Mouse (Mus musculus): ENCODE data around the gene Strn. TPM values are rescaled to one million over a fixed set of nuclear protein-coding genes. Genes with fewer than 3 reads are reported as not detected.
A peak's percentile ranks its signal among the peaks of the same experiment; 100 is the strongest.

Gene Strn
- polyA plus RNA-seq, 1 experiment, result 4.0 TPM

DNA sequence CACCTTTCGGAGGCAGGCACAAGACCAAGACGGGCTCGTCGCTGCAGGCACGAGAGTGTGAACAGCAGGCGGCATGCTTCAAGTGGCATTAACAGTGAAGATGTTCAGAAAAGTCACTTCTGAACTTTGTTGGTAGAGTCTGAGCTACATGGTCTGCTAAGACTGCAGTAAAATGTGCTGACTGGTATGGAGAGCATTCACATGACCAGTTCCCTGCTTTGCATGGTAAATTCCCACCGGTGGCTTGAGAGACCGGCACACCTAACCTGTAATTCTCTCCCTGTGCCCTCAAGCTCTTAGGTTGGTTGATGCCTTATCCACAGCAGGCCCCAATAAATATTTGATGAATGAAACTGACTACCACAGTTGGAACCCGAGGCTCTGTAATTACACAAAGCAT is 11.4 kb upstream of the Strn start:
- Histone ChIP-seq H3K79me2 (ENCODE audit: control insufficient read depth, insufficient read depth) (no peaks in the 10 kb centered on the region), H3ac (ENCODE audit: control insufficient read depth, insufficient read length) (no peak overlapping the region), H3K4me2 (ENCODE audit: low read depth) (no peak overlapping the region), H3K27me3 (ENCODE audit: control insufficient read depth, insufficient read depth, insufficient read length) (no peaks in the 10 kb centered on the region), H3K4me3 (no peak overlapping the region), H3K36me3 (ENCODE audit: control insufficient read depth, insufficient read depth) (peaks cover 3% of the 10 kb centered on the region)
- no peak for TF ChIP-seq E2F4 (IDR thresholded peaks at IDR 0.05; ENCODE audit: insufficient read depth)
- no peak for TF ChIP-seq USF1 (IDR thresholded peaks at IDR 0.05; ENCODE audit: low read depth)
- TF ChIP-seq MYOG (IDR thresholded peaks at IDR 0.05; ENCODE audit: control insufficient read depth in 1 of 3, insufficient read depth in 1 of 3, insufficient read length in 2 of 3, low read depth in 2 of 3), result no peak
- TF ChIP-seq POLR2A (IDR thresholded peaks at IDR 0.05; ENCODE audit: insufficient read length, low read depth), result no peak
- TF ChIP-seq MAX (IDR thresholded peaks at IDR 0.05; ENCODE audit: low read depth), result no peak
- TF ChIP-seq POLR2AphosphoS2 (IDR thresholded peaks at IDR 0.05; ENCODE audit: insufficient read length, low read depth), result no peak
- TF ChIP-seq SRF (IDR thresholded peaks at IDR 0.05; ENCODE audit: control insufficient read depth, insufficient read length, low read depth), result no peak

DNA sequence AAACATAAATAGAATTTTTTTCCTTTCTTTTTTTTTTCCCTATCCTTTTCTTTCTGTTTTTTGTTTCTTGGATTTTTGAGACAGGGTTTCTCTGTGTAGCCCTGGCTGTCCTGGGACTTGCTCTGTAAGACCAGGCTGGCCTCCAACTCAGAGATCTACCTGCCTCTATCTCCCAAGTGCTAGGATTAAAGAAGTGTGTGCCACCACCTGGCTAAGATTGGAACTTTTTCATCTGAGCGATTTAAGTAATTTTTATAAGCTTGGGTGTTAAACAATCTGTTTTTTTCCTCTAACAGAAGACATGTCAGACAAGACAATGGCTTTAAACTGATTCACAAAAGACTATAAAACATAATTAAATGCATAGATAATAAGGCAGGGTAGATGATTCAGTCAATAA is 1.4 kb upstream of the Strn start:
- H3K27me3 ChIP-seq (ENCODE audit: control insufficient read depth, insufficient read depth, insufficient read length), result no peaks in the 10 kb centered on the region
- H3ac ChIP-seq (ENCODE audit: control insufficient read depth, insufficient read length), result no peak overlapping the region
- TF ChIP-seq POLR2AphosphoS2 (IDR thresholded peaks at IDR 0.05; ENCODE audit: insufficient read length, low read depth), result no peak
- no peak for TF ChIP-seq MYOG (IDR thresholded peaks at IDR 0.05; ENCODE audit: control insufficient read depth in 1 of 3, insufficient read depth in 1 of 3, insufficient read length in 2 of 3, low read depth in 2 of 3)
- peaks cover 21% of the 10 kb centered on the region for H3K79me2 ChIP-seq (ENCODE audit: control insufficient read depth, insufficient read depth)
- no peak overlapping the region for H3K4me2 ChIP-seq (ENCODE audit: low read depth)
- no peaks in the 10 kb centered on the region for H3K36me3 ChIP-seq (ENCODE audit: control insufficient read depth, insufficient read depth)
- H3K4me3 ChIP-seq, result no peak overlapping the region

DNA sequence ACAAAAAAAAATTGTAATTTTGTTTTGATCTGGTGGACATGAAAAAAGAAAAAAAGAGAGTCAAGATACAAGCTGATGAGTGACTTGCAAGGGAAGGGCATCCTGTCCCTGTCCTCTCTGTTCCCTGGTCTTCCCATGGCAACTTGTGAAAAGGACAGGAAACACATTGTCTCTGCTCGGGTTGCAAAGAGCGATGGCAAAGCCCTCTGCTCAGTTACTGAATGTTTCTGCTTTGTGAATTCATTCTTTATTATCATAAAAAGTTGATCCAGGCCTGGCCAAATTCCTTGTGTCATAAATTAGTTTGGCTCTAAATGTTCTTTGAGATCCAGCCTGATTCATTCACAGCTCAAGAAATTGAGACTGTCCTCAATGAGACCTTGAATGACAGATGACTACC is 775 bp upstream of the Strn start:
- Histone ChIP-seq H3K4me2 (ENCODE audit: low read depth) (no peak overlapping the region), H3K79me2 (ENCODE audit: control insufficient read depth, insufficient read depth) (peaks cover 28% of the 10 kb centered on the region), H3ac (ENCODE audit: control insufficient read depth, insufficient read length) (no peak overlapping the region), H3K36me3 (ENCODE audit: control insufficient read depth, insufficient read depth) (no peaks in the 10 kb centered on the region), H3K27me3 (ENCODE audit: control insufficient read depth, insufficient read depth, insufficient read length) (no peaks in the 10 kb centered on the region), H3K4me3 (no peak overlapping the region)
- TF ChIP-seq MYOG (IDR thresholded peaks at IDR 0.05; ENCODE audit: control insufficient read depth in 1 of 3, insufficient read depth in 1 of 3, insufficient read length in 2 of 3, low read depth in 2 of 3) (no peak), REST (IDR thresholded peaks at IDR 0.05; ENCODE audit: insufficient read depth, insufficient read length) (no peak), POLR2A (IDR thresholded peaks at IDR 0.05; ENCODE audit: insufficient read length, low read depth) (no peak), USF1 (IDR thresholded peaks at IDR 0.05; ENCODE audit: low read depth) (no peak), TCF3 (IDR thresholded peaks at IDR 0.05; ENCODE audit: insufficient read length, low read depth) (no peak), MAX (IDR thresholded peaks at IDR 0.05; ENCODE audit: low read depth) (no peak), MYOD1 (IDR thresholded peaks at IDR 0.05; ENCODE audit: control insufficient read depth in 1 of 3, insufficient read length in 2 of 3, low read depth in 2 of 3) (no peak)

DNA sequence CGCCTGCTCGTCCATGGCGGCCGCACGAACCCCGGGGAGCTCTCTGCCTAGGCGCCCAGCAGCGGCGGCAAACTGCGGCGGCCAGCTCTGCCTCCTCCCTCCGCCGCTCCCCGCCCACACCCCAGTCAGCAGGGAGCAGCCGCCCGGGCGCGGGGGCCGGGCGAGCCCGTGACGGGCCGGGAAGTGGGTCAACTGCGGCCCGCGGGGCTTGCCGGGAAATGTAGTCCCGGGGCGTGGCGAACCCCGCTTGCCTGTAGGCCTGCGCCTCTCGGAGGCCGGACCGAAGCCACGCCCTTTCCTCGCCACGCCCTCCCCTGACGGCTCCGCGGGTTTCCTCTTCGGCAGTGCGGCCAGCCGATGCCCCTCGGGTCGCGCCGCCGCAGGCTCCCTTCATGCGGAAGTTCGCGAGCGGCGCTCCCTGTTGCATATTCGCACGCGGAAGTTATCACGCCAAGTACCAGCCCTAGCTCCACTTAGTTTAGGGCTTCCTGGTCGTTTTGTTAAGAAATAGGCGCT is 465 bp downstream of the Strn start:
- Histone ChIP-seq H3ac (ENCODE audit: control insufficient read depth, insufficient read length) (peak overlapping the region; percentile 45), H3K4me3 (peak overlapping the region; percentile 63), H3K27me3 (ENCODE audit: control insufficient read depth, insufficient read depth, insufficient read length) (no peaks in the 10 kb centered on the region), H3K36me3 (ENCODE audit: control insufficient read depth, insufficient read depth) (no peaks in the 10 kb centered on the region), H3K79me2 (ENCODE audit: control insufficient read depth, insufficient read depth) (peaks cover 37% of the 10 kb centered on the region), H3K4me2 (ENCODE audit: low read depth) (peak overlapping the region; percentile 90)
- TF ChIP-seq REST (IDR thresholded peaks at IDR 0.05; ENCODE audit: insufficient read depth, insufficient read length) (no peak), MYOG (IDR thresholded peaks at IDR 0.05; ENCODE audit: control insufficient read depth in 1 of 3, insufficient read depth in 1 of 3, insufficient read length in 2 of 3, low read depth in 2 of 3) (peak in 1 of 3 experiments; percentile 32), CEBPB (IDR thresholded peaks at IDR 0.05; ENCODE audit: insufficient read depth, poor library complexity, severe bottlenecking) (no peak), POLR2A (IDR thresholded peaks at IDR 0.05; ENCODE audit: insufficient read length, low read depth) (peak; percentile 91), USF1 (IDR thresholded peaks at IDR 0.05; ENCODE audit: low read depth) (no peak), SRF (IDR thresholded peaks at IDR 0.05; ENCODE audit: control insufficient read depth, insufficient read length, low read depth) (peak; percentile 1), TCF12 (IDR thresholded peaks at IDR 0.05; ENCODE audit: insufficient read depth, poor library complexity, severe bottlenecking) (no peak), TCF3 (IDR thresholded peaks at IDR 0.05; ENCODE audit: insufficient read length, low read depth) (no peak), MYOD1 (IDR thresholded peaks at IDR 0.05; ENCODE audit: control insufficient read depth in 1 of 3, insufficient read length in 2 of 3, low read depth in 2 of 3) (peak in 1 of 3 experiments; percentile 10), POLR2AphosphoS2 (IDR thresholded peaks at IDR 0.05; ENCODE audit: insufficient read length, low read depth) (peak; percentile 81)

DNA sequence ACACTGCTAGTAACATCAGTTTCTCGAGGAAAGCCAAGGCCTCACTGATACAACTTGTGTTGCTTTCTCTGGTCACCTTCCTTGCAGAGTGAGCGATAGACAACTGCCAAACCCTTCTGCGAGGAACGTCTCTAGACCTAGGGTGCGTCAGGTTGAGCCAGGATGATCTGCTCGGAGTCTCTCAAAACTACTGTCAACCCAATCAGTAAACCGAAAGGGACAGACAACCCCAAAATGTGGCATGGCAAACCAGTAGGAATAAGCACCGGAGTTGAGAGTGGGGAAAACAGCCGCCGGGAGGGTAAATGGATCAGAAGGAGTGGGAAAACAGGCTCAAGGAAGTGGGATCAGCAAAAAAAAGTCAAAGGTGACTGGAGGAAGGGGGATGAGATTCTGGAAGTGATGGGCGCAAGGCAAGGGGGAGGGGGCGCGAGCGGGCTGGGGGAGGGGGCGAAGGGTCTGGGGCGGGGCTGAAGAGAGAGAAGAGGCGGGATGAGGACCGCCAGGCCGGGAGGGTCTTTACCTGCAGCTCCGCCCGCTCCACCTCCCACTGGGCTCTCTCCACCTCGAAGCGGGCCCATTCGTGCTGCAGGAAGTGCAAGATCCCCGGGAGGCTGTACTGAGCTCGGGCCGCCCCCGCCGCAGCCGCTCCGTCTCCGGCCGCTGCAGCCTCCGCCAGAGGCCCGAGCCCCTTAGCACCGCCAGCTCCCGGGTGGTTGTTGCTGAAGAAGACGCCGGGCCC is 1.1 kb downstream of the Strn start:
- peak overlapping the region; percentile 63 for H3K4me3 ChIP-seq
- no peak for TF ChIP-seq CEBPB (IDR thresholded peaks at IDR 0.05; ENCODE audit: insufficient read depth, poor library complexity, severe bottlenecking)
- no peak for TF ChIP-seq REST (IDR thresholded peaks at IDR 0.05; ENCODE audit: insufficient read depth, insufficient read length)
- no peak for TF ChIP-seq POLR2A (IDR thresholded peaks at IDR 0.05; ENCODE audit: insufficient read length, low read depth)
- no peak for TF ChIP-seq MYOD1 (IDR thresholded peaks at IDR 0.05; ENCODE audit: control insufficient read depth in 1 of 3, insufficient read length in 2 of 3, low read depth in 2 of 3)
- no peak for TF ChIP-seq MYOG (IDR thresholded peaks at IDR 0.05; ENCODE audit: control insufficient read depth in 1 of 3, insufficient read depth in 1 of 3, insufficient read length in 2 of 3, low read depth in 2 of 3)
- no peak for TF ChIP-seq USF1 (IDR thresholded peaks at IDR 0.05; ENCODE audit: low read depth)
- no peak for TF ChIP-seq POLR2AphosphoS2 (IDR thresholded peaks at IDR 0.05; ENCODE audit: insufficient read length, low read depth)
- no peak for TF ChIP-seq TCF12 (IDR thresholded peaks at IDR 0.05; ENCODE audit: insufficient read depth, poor library complexity, severe bottlenecking)
- TF ChIP-seq TCF3 (IDR thresholded peaks at IDR 0.05; ENCODE audit: insufficient read length, low read depth), result no peak
- TF ChIP-seq SRF (IDR thresholded peaks at IDR 0.05; ENCODE audit: control insufficient read depth, insufficient read length, low read depth), result no peak
- no peak for TF ChIP-seq E2F4 (IDR thresholded peaks at IDR 0.05; ENCODE audit: insufficient read depth)
- TF ChIP-seq MAX (IDR thresholded peaks at IDR 0.05; ENCODE audit: low read depth), result no peak
- H3ac ChIP-seq (ENCODE audit: control insufficient read depth, insufficient read length), result peak overlapping the region; percentile 45
- H3K79me2 ChIP-seq (ENCODE audit: control insufficient read depth, insufficient read depth), result peaks cover 42% of the 10 kb centered on the region
- H3K4me2 ChIP-seq (ENCODE audit: low read depth), result peak overlapping the region; percentile 81
- no peaks in the 10 kb centered on the region for H3K27me3 ChIP-seq (ENCODE audit: control insufficient read depth, insufficient read depth, insufficient read length)
- no peaks in the 10 kb centered on the region for H3K36me3 ChIP-seq (ENCODE audit: control insufficient read depth, insufficient read depth)
